Mouse (Mus musculus) liver, postnatal 0 days (tissue): ENCODE measurements at regions not wholly inside any gene's neighbourhood (a gene's known extent, or its start where the extent isn't known, plus 50 kb on each side); places are given as distances from the start of the nearest gene placed in this dataset.

Source experiments
- ATAC-seq: fragments of 200-750 bp; cut with Nextera tagmentation; 2 replicates; pipeline ENCODE4 v1.8.0; 2017; ENCODE audit warnings: mild to moderate bottlenecking, moderate library complexity
- DNase-seq: peaks from one replicate; pipeline ENCODE4 v3.0.0-alpha.2; 2016
- H3K27ac ChIP-seq: fragments of 300-500 bp; sonication (generic); 2 replicates; pipeline ENCODE4 v1.5.1; 2014; ENCODE audit warnings: antibody characterized with exemption, moderate library complexity, mild to moderate bottlenecking, low read depth
- H3K27me3 ChIP-seq: fragments of 300-500 bp; sonication (generic); 2 replicates; pipeline ENCODE4 v1.6.1; 2014; ENCODE audit warnings: low read length, control low read depth, mixed read lengths; ENCODE audit not compliant: insufficient read depth
- H3K36me3 ChIP-seq: fragments of 300-500 bp; sonication (generic); replicated peaks from 2 replicates; pipeline ENCODE4 v1.6.1; 2014; ENCODE audit warnings: mild to moderate bottlenecking, control low read depth, low read length, moderate library complexity, mixed read lengths; ENCODE audit not compliant: insufficient read depth
- H3K4me1 ChIP-seq: fragments of 300-500 bp; sonication (generic); 2 replicates; pipeline ENCODE4 v1.6.1; 2014; ENCODE audit warnings: antibody characterized with exemption, mild to moderate bottlenecking, control low read depth; ENCODE audit not compliant: insufficient read depth
- H3K4me2 ChIP-seq: fragments of 300-500 bp; sonication (generic); 2 replicates; pipeline ENCODE4 v1.6.1; 2014; ENCODE audit warnings: low read depth, mild to moderate bottlenecking, low read length, moderate library complexity, mixed read lengths
- H3K4me3 ChIP-seq: fragments of 300-500 bp; sonication (generic); 2 replicates; pipeline ENCODE4 v1.5.1; 2014; ENCODE audit warnings: low read depth, low read length
- H3K9ac ChIP-seq: fragments of 300-500 bp; sonication (generic); replicated peaks from 2 replicates; pipeline ENCODE4 v1.6.1; 2014; ENCODE audit warnings: mild to moderate bottlenecking, moderate library complexity
- H3K9me3 ChIP-seq: fragments of 300-500 bp; sonication (generic); 2 replicates; pipeline ENCODE4 v1.6.1; 2016; ENCODE audit warnings: mild to moderate bottlenecking, control low read depth, low read length, mixed read lengths
- CTCF ChIP-seq: sonication (generic); IDR thresholded peaks from 2 replicates; pipeline ENCODE4 v1.5.1; 2016; ENCODE audit warnings: antibody characterized with exemption, low read depth
- EP300 ChIP-seq: IDR thresholded peaks from 2 replicates; pipeline ENCODE4 v1.6.1; 2016; ENCODE audit warnings: antibody characterized with exemption, low read depth, mild to moderate bottlenecking
- whole genome bisulfite sequencing: fragments of 180-500 bp; shearing (Covaris S2); extraction: QIAGEN DNeasy Blood & Tissue Kit; methylation state at CpG from one replicate; pipeline ENCODE4 v1.1.7; 2014; ENCODE audit not compliant: insufficient replicate concordance; 5-methylcytosine and 5-hydroxymethylcytosine counted together

DNA sequence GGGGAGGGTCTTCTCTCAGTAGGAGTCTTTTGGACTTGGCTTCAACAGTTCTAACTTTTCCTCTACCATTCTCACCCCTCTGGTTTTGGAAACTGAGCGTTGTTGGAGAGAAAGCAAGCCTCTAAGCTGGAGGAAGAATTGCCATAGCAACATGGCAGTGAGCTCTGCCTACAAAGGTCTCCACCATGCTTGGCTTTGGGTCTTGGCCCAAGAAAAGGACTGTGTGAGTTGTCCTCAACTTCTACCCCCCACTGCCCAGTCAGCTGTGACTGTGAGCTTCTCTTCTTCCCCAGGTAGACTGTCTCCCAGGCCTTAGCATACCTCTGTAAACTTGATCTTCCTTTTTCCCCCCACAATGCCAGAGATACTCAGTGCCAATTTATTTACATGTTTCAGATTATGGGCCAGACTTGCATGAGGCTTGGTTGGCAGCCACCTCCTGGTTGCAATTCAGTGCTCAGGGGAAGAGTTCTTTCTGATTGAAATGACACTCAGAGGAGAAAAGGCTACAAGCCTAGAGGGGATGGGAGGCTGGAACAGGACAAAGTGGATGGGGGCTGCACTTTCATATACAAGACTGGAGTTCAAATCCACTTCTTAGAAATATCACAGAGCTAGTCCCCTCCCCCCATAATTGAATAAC, 147.0 kb downstream of the 9330182O14Rik start:
- H3K4me3 ChIP-seq, result no peak overlapping the region
- TF ChIP-seq EP300, result no peak
- TF ChIP-seq CTCF, result no peak
- ATAC-seq (no peak), DNase-seq (no peak)
- no peaks in the 10 kb centered on the region for H3K36me3 ChIP-seq
- no peaks in the 10 kb centered on the region for H3K27me3 ChIP-seq
- H3K27ac ChIP-seq, result no peak overlapping the region
- 60% methylated on average over 1 of the region's 1 CpGs for WGBS
- H3K9ac ChIP-seq, result no peak overlapping the region
- no peaks in the 10 kb centered on the region for H3K4me1 ChIP-seq
- H3K4me2 ChIP-seq, result no peak overlapping the region
- no peaks in the 10 kb centered on the region for H3K9me3 ChIP-seq

DNA sequence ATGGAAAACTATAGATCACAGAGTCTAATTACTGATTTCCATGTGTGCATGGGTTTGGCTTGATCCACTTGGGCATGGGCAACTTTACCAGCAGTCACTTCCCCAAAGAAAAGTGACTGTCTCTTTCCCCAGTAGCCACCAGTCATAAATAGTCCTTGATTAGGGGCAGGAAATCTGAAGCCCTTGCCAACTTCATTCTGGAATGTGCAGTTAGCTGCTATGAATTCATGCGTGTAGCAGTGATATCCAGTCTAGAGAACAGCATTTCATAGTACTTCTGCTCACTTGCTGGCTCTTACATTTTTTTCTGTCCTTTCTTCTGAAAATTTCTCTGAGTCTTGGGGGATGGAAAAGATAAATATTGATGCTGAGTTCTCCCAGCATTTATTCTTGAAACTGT, 157.4 kb downstream of the 9330182O14Rik start:
- H3K4me3 ChIP-seq, result no peak overlapping the region
- TF ChIP-seq CTCF (no peak), EP300 (no peak)
- no peak overlapping the region for H3K9ac ChIP-seq
- no peaks in the 10 kb centered on the region for H3K4me1 ChIP-seq
- no peak overlapping the region for H3K4me2 ChIP-seq
- H3K27me3 ChIP-seq, result no peaks in the 10 kb centered on the region
- ATAC-seq, result no peak
- H3K9me3 ChIP-seq, result no peaks in the 10 kb centered on the region
- no peak overlapping the region for H3K27ac ChIP-seq
- WGBS, result 65% methylated on average over 1 of the region's 1 CpGs
- no peak for DNase-seq
- no peaks in the 10 kb centered on the region for H3K36me3 ChIP-seq

DNA sequence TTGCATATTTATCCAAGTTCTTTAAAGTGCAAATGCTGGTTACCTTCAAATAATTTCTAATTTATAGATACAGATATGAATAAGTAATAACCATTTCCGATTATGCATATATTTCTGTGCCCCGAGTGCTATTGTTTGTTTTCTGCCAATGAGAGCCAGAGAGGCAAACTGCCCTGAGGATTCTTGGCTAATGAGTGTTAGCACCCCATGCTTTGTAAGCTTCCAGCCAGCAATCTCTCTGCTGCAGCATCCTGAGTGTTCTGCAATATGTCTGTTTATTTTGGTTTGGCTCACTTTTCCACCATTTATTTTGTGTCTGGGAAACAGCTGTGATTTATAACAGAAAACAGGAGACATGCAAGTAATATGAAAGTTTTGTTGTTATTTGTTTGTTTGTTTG, 178.1 kb downstream of the 9330182O14Rik start:
- no peak for TF ChIP-seq EP300
- Histone ChIP-seq H3K4me3 (no peak overlapping the region), H3K4me1 (no peaks in the 10 kb centered on the region), H3K36me3 (no peaks in the 10 kb centered on the region), H3K9ac (no peak overlapping the region), H3K4me2 (no peak overlapping the region), H3K27me3 (no peaks in the 10 kb centered on the region), H3K27ac (no peak overlapping the region), H3K9me3 (no peaks in the 10 kb centered on the region)
- WGBS, result 78% methylated on average over 2 of the region's 2 CpGs
- no peak for DNase-seq
- ATAC-seq, result no peak

DNA sequence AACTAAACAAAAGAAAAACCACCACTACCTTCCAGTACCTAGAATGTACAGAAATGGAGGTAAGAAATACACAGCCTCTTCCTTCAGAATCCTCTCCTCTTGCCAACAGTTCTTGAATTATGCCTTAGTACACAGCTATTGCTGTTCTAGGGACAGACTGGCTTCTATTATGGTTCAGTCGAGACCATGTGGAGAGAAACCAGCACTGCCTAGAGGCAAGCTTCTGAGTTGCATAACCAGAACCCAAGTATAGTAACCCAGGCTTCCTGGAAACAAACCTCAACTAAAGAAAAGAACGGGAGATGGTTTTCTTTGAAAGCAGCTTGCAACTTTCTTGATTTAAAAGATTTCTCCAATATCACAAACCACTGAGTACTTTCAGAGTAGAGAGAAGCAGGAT, 205.6 kb downstream of the 9330182O14Rik start:
- no peak overlapping the region for H3K4me3 ChIP-seq
- WGBS, result 36% methylated on average over 2 of the region's 2 CpGs
- no peak overlapping the region for H3K4me2 ChIP-seq
- DNase-seq (no peak), ATAC-seq (no peak)
- no peaks in the 10 kb centered on the region for H3K36me3 ChIP-seq
- H3K27me3 ChIP-seq, result no peaks in the 10 kb centered on the region
- no peak overlapping the region for H3K9ac ChIP-seq
- TF ChIP-seq EP300, result no peak
- no peaks in the 10 kb centered on the region for H3K9me3 ChIP-seq
- no peaks in the 10 kb centered on the region for H3K4me1 ChIP-seq
- H3K27ac ChIP-seq, result no peak overlapping the region

DNA sequence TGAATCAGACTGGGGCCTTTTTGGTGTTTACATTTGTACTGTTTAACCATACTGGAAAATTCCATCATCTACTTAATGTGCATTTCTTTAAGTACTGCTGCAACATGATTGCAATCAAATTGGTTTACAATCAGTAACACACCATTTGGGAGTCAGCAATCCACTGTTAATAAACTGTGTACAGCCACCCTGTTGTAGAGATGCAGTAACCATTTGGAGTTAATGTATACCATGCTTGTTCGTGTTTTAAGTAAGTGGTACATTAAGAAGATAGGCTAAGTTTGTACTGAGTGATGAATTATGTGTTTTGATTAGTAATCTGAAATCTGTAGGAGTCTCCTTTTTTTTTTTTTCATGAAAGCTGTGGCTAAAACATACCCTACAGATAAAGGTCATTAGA, 206.1 kb downstream of the 9330182O14Rik start:
- Histone ChIP-seq H3K4me2 (no peak overlapping the region), H3K9me3 (no peaks in the 10 kb centered on the region), H3K4me3 (no peak overlapping the region), H3K27me3 (no peaks in the 10 kb centered on the region), H3K36me3 (no peaks in the 10 kb centered on the region), H3K27ac (no peak overlapping the region), H3K9ac (no peak overlapping the region), H3K4me1 (no peaks in the 10 kb centered on the region)
- TF ChIP-seq CTCF (no peak), EP300 (no peak)
- no peak for DNase-seq
- 64% methylated on average over 1 of the region's 1 CpGs for WGBS
- ATAC-seq, result no peak

DNA sequence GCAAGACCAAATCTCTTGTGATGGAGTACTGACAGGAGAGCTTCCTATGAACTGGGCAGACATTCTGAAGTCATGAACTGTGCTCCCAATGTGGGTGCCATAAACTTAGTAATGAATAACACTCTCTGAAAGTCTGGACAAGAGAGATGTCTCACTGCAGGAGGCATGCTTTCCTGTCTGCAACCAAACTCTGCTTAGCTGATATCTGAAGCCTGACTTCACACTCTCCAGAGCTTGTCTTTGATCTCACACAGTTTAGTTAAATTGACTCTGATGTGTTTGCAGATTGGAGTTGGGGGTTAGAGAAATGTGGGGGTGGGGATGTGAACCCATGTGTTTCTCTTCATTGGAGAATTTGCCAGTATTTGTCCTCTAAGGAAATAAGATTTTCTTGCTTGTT, 217.3 kb downstream of the 9330182O14Rik start:
- DNase-seq (no peak), ATAC-seq (no peak)
- Histone ChIP-seq H3K4me2 (no peak overlapping the region), H3K9me3 (no peaks in the 10 kb centered on the region), H3K4me3 (no peak overlapping the region), H3K27ac (no peak overlapping the region), H3K9ac (no peak overlapping the region), H3K27me3 (no peaks in the 10 kb centered on the region), H3K36me3 (no peaks in the 10 kb centered on the region), H3K4me1 (no peaks in the 10 kb centered on the region)
- TF ChIP-seq CTCF (no peak), EP300 (no peak)
